Mouse (Mus musculus): ENCODE data around the gene Brd7. TPM values are rescaled to one million over a fixed set of nuclear protein-coding genes. Genes with fewer than 3 reads are reported as not detected.

Gene Brd7
- polyA plus RNA-seq, 1 experiment: 25.6 TPM

DNA sequence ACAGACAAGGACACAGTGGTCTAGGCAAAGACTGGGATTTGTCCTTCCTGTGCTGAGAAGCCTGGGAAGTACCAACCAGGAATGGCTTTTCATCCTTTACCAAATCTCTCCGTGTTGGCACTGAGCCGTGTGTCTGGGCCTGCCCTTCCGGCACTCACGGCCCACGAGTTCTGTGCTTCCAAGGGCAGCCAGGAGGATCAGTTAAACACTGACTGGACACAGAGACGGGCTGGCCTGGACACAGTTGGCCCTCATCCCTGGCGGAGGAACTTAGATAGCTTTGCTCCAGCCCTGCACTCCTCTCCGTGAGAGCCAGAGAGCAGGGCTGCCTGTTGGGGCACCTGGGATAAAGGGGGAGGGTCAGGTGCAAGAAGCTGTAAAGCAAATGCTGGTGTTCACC is 49.0 kb downstream of the Brd7 start:
- H3K27ac ChIP-seq (ENCODE audit: insufficient read depth, low read depth, low read length): no peak overlapping the region
- 35% methylated on average over 8 of the region's 8 CpGs for WGBS
- no peak overlapping the region for H3K4me3 ChIP-seq (ENCODE audit: insufficient read depth, low read depth, low read length)
- DNase-seq: peak; percentile 57
- H3K36me3 ChIP-seq (ENCODE audit: control insufficient read depth, insufficient read depth, low read length): no peaks in the 10 kb centered on the region
- no peak for TF ChIP-seq POLR2A (IDR thresholded peaks at IDR 0.05; ENCODE audit: low read depth, low read length)
- TF ChIP-seq CTCF (conservative IDR thresholded peaks at IDR 0.05; ENCODE audit: insufficient read depth, insufficient read length, low read depth, low read length): no peak
- H3K27me3 ChIP-seq (replicated peaks; ENCODE audit: control insufficient read depth, insufficient read depth, low read length): no peaks in the 10 kb centered on the region
- no peaks in the 10 kb centered on the region for H3K4me1 ChIP-seq (ENCODE audit: control insufficient read depth, insufficient read depth, low read length)

GRCm38 (mm10) chr8:88310286-88310685 is 51.7 kb downstream of the Brd7 start:
- H3K4me3 ChIP-seq (ENCODE audit: insufficient read depth, low read depth, low read length): no peak overlapping the region
- H3K36me3 ChIP-seq (ENCODE audit: control insufficient read depth, insufficient read depth, low read length): no peaks in the 10 kb centered on the region
- no peak overlapping the region for H3K27ac ChIP-seq (ENCODE audit: insufficient read depth, low read depth, low read length)
- DNase-seq: no peak
- no peak for TF ChIP-seq POLR2A (IDR thresholded peaks at IDR 0.05; ENCODE audit: low read depth, low read length)
- TF ChIP-seq CTCF (conservative IDR thresholded peaks at IDR 0.05; ENCODE audit: insufficient read depth, insufficient read length, low read depth, low read length): no peak
- H3K27me3 ChIP-seq (replicated peaks; ENCODE audit: control insufficient read depth, insufficient read depth, low read length): no peaks in the 10 kb centered on the region
- H3K4me1 ChIP-seq (ENCODE audit: control insufficient read depth, insufficient read depth, low read length): no peaks in the 10 kb centered on the region
- 88% methylated on average over 13 of the region's 13 CpGs for WGBS

GRCm38 (mm10) chr8:88309881-88310280 is 52.1 kb downstream of the Brd7 start:
- Histone ChIP-seq H3K27me3 (replicated peaks; ENCODE audit: control insufficient read depth, insufficient read depth, low read length) (no peaks in the 10 kb centered on the region), H3K4me3 (ENCODE audit: insufficient read depth, low read depth, low read length) (no peak overlapping the region), H3K27ac (ENCODE audit: insufficient read depth, low read depth, low read length) (no peak overlapping the region), H3K4me1 (ENCODE audit: control insufficient read depth, insufficient read depth, low read length) (no peaks in the 10 kb centered on the region), H3K36me3 (ENCODE audit: control insufficient read depth, insufficient read depth, low read length) (no peaks in the 10 kb centered on the region)
- WGBS: 90% methylated on average over 7 of the region's 7 CpGs
- TF ChIP-seq POLR2A (IDR thresholded peaks at IDR 0.05; ENCODE audit: low read depth, low read length) (no peak), CTCF (conservative IDR thresholded peaks at IDR 0.05; ENCODE audit: insufficient read depth, insufficient read length, low read depth, low read length) (no peak)
- no peak for DNase-seq

DNA sequence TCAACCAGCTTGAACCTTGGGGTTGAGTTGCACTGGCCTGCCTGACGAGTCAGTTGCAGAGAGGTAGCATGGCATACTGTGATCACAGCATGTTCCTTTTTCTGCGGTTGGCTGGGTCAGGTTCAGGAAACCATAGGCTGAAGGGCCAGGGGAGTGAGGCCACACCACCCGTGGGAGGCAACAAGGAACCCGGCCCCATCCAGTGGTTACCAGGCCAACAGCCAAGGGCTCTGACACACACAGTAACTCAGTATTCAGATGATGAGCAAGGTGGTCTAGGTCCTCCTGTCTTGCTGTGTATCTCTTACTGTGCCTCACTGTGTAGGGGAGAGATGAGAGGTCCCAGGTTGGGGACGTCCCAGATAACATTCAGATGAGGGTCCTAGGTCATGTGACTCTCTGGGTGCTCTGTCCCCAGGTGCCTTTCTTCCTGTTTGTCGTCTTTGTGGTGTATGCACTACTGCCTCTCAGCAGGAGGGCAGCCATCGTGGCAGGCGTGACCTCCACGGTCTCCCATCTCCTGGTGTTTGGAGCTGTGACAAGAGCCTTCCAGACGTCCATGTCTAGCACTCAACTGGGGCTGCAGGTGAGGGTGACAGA is 52.6 kb downstream of the Brd7 start:
- TF ChIP-seq POLR2A (IDR thresholded peaks at IDR 0.05; ENCODE audit: low read depth, low read length) (no peak), CTCF (conservative IDR thresholded peaks at IDR 0.05; ENCODE audit: insufficient read depth, insufficient read length, low read depth, low read length) (no peak)
- no peak for DNase-seq
- H3K4me1 ChIP-seq (ENCODE audit: control insufficient read depth, insufficient read depth, low read length): no peaks in the 10 kb centered on the region
- H3K27ac ChIP-seq (ENCODE audit: insufficient read depth, low read depth, low read length): no peak overlapping the region
- WGBS: 38% methylated on average over 10 of the region's 10 CpGs
- H3K27me3 ChIP-seq (replicated peaks; ENCODE audit: control insufficient read depth, insufficient read depth, low read length): no peaks in the 10 kb centered on the region
- no peak overlapping the region for H3K4me3 ChIP-seq (ENCODE audit: insufficient read depth, low read depth, low read length)
- H3K36me3 ChIP-seq (ENCODE audit: control insufficient read depth, insufficient read depth, low read length): no peaks in the 10 kb centered on the region

DNA sequence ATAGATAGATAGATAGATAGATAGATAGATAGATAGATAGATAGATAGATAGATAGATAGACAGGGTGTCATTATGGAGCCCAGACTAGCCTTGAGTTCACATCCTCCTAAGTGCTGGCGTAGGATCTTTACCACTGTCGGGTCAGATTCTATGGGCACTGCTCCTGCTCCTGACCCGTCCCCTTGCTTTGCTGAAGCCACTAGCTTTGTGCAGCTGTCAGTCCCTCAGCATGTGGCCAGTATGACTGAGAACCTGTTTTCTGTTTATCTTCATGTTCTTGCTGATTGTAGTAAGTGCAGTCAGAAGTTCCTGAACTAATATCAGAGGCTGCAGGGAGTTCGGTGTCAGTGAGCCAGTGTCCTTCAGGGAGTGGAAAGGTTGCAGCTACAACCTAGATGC is 54.3 kb downstream of the Brd7 start:
- TF ChIP-seq POLR2A (IDR thresholded peaks at IDR 0.05; ENCODE audit: low read depth, low read length) (no peak), CTCF (conservative IDR thresholded peaks at IDR 0.05; ENCODE audit: insufficient read depth, insufficient read length, low read depth, low read length) (no peak)
- 88% methylated on average over 4 of the region's 4 CpGs for WGBS
- H3K36me3 ChIP-seq (ENCODE audit: control insufficient read depth, insufficient read depth, low read length): no peaks in the 10 kb centered on the region
- no peaks in the 10 kb centered on the region for H3K27me3 ChIP-seq (replicated peaks; ENCODE audit: control insufficient read depth, insufficient read depth, low read length)
- no peak overlapping the region for H3K4me3 ChIP-seq (ENCODE audit: insufficient read depth, low read depth, low read length)
- no peak for DNase-seq
- no peaks in the 10 kb centered on the region for H3K4me1 ChIP-seq (ENCODE audit: control insufficient read depth, insufficient read depth, low read length)
- H3K27ac ChIP-seq (ENCODE audit: insufficient read depth, low read depth, low read length): no peak overlapping the region

GRCm38 (mm10) chr8:88306511-88306910 is 55.5 kb downstream of the Brd7 start:
- Histone ChIP-seq H3K4me3 (ENCODE audit: insufficient read depth, low read depth, low read length) (no peak overlapping the region), H3K4me1 (ENCODE audit: control insufficient read depth, insufficient read depth, low read length) (no peaks in the 10 kb centered on the region), H3K36me3 (ENCODE audit: control insufficient read depth, insufficient read depth, low read length) (no peaks in the 10 kb centered on the region), H3K27me3 (replicated peaks; ENCODE audit: control insufficient read depth, insufficient read depth, low read length) (no peaks in the 10 kb centered on the region), H3K27ac (ENCODE audit: insufficient read depth, low read depth, low read length) (no peak overlapping the region)
- TF ChIP-seq CTCF (conservative IDR thresholded peaks at IDR 0.05; ENCODE audit: insufficient read depth, insufficient read length, low read depth, low read length) (peak; percentile 37; the same call in 1 of the 2 replicates), POLR2A (IDR thresholded peaks at IDR 0.05; ENCODE audit: low read depth, low read length) (no peak)
- DNase-seq: no peak
- 82% methylated on average over 14 of the region's 14 CpGs for WGBS

DNA sequence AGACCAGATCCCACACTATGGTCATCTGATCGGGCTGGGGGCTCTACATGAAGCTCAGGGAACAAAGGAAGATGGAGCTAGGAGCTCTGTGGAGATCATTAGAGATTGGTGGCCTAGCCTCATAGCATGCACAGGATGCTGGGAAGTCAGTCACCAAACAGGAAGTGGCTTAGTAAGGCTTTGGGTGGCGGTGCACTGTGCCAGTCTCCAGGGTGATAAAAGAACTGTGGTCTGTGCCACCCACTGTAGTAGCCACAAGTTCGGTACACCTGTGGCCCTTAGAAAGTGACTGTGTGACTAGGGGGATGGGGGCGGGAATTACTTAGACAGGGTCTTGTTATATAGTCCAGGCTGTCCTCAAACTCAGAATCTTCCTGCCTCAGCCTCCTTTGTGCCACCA is 56.2 kb downstream of the Brd7 start:
- H3K36me3 ChIP-seq (ENCODE audit: control insufficient read depth, insufficient read depth, low read length): no peaks in the 10 kb centered on the region
- no peaks in the 10 kb centered on the region for H3K4me1 ChIP-seq (ENCODE audit: control insufficient read depth, insufficient read depth, low read length)
- H3K27me3 ChIP-seq (replicated peaks; ENCODE audit: control insufficient read depth, insufficient read depth, low read length): no peaks in the 10 kb centered on the region
- no peak for DNase-seq
- H3K27ac ChIP-seq (ENCODE audit: insufficient read depth, low read depth, low read length): no peak overlapping the region
- 94% methylated on average over 4 of the region's 4 CpGs for WGBS
- no peak overlapping the region for H3K4me3 ChIP-seq (ENCODE audit: insufficient read depth, low read depth, low read length)
- TF ChIP-seq CTCF (conservative IDR thresholded peaks at IDR 0.05; ENCODE audit: insufficient read depth, insufficient read length, low read depth, low read length): no peak
- TF ChIP-seq POLR2A (IDR thresholded peaks at IDR 0.05; ENCODE audit: low read depth, low read length): no peak

Data from kidney, adult 2 months (tissue).